Mouse (Mus musculus): ENCODE data around the gene Npas2.

DNA sequence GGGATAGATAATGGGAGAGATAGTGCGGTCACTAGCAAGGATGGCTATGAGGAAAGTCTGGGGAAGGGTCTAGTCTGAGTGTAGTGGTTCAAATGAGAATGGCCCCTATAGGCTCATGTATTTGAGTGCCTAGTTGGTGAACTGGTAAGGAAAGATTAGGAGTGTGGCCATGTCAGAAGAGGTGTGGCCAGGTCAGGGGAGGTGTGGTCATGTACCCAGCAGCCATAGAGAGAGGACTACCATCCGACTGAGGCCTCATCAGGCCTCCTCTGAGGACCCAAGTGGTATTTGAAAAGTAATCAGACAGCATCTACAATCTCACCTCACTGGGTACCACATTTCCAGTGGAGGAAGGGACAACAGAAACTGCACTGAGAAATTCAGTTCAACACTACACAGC is 194.6 kb downstream of the Npas2 start:
- TF ChIP-seq CTCF (IDR thresholded peaks at IDR 0.05; ENCODE audit: insufficient read depth, low read length) (no peak), POLR2A (IDR thresholded peaks at IDR 0.05; ENCODE audit: borderline replicate concordance, extremely low read depth, low read depth, low read length) (no peak)

Data from lung, adult 2 months (tissue).